Mouse (Mus musculus) adrenal gland, adult 8-10 months (tissue): ENCODE data around the gene Napsa. TPM values are rescaled to one million over a fixed set of nuclear protein-coding genes. Genes with fewer than 3 reads are reported as not detected.

Experiments
- DNase-seq: peaks from one replicate; pipeline ENCODE4 v3.0.0; 2022
- microRNA-seq, 2 experiments: library from miRNA; unstranded; fragments of <30 nt; microRNA quantifications; one replicate each; pipeline ENCODE4 v1.2.0; 2022
- total RNA-seq, 4 experiments: library from RNA; stranded (reverse); gene quantifications; 2 replicates each; pipeline ENCODE4 v1.2.4; 2022

The Napsa gene
- total RNA-seq, 4 experiments from 2014 or later: 1.00 to 2.0 (median 1.5) TPM

- DNase-seq: no peak
Observed at GRCm38 (mm10) chr7:44628402-44629034, 56.3 kb downstream of the Napsa start.

DNA sequence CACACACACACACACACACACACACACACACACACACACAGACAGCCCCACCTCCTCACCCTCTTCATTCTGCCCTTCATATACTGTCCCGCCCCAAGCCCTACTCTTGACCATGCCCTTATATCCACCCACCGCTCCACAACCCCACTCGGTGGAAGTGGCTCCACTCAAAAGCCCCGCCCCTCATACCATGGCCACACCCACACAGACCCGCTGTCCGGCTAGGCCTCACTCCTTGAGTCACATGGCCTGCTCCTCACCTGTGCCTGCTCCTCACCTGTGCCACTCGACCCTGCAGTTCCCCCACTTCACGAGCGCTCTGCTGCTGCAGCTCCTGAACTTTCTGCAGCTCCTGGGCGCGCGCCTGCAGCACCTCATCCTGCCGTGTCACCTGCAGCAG is 58.3 kb downstream of the Napsa start:
- no peak for DNase-seq

DNA sequence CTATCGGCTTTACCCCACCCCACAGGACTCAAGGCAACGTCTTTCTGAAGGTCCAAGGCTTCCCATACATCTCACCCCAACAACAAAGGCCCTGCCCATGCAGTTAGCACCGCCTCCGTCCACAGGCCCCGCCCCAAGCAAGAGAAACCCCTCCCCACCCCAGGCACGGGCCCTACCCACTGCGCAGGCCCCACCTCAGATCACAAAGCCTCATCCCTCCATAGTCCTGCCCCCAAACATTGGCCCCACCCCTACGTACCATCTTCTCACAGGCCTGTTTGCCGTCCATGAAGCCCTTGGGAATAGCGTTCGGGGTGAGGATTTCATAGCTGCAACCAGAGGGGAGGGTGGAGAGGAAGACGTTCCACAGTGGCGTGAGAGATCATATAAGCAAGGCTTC is 60.5 kb downstream of the Napsa start:
- DNase-seq: no peak

- DNase-seq: no peak
Observed at GRCm38 (mm10) chr7:44633407-44633806, 61.2 kb downstream of the Napsa start.

Small RNAs within 50 kb of the gene (microRNA-seq; reads per million reads assigned to microRNA genes)
- 0 to 0.18 reads per million in 2 experiments for gene Mir7053

Other genes starting within 250 kb of the Napsa start
- gene Syt3, start 188.3 kb upstream of the Napsa start, total RNA-seq: 10 to 100 TPM in 1 of 4 experiments, 1 to 10 TPM in 3; 4.9 to 11.1 (median 7.6) TPM
- 1 to 10 TPM in 3 of 4 experiments, under 1 TPM in 1; 0.73 to 2.2 (median 1.4) TPM for gene 1700008O03Rik, start 186.6 kb upstream of the Napsa start, total RNA-seq
- gene Lrrc4b, start 143.4 kb upstream of the Napsa start, total RNA-seq: 10 to 100 TPM in 2 of 4 experiments, 1 to 10 TPM in 2; 6.4 to 15.4 (median 9.8) TPM
- gene Aspdh, start 107.0 kb upstream of the Napsa start, total RNA-seq: 1 to 10 TPM in 3 of 4 experiments, under 1 TPM in 1; 0.73 to 2.0 (median 1.4) TPM
- gene Josd2, start 104.4 kb upstream of the Napsa start, total RNA-seq: 10 to 100 TPM; 43.7 to 56.5 (median 46.9) TPM
- gene Emc10, start 75.9 kb upstream of the Napsa start, total RNA-seq: 100 to 1,000 TPM in 3 of 4 experiments, 10 to 100 TPM in 1; 99.0 to 119 (median 110) TPM
- gene Fam71e1, start 75.8 kb upstream of the Napsa start, total RNA-seq: 10 to 100 TPM in 3 of 4 experiments, 1 to 10 TPM in 1; 10.0 to 15.5 (median 13.0) TPM
- gene Mybpc2, start 47.7 kb upstream of the Napsa start, total RNA-seq: under 1 TPM in 2 of 4 experiments, not detected in 2; 0.07 to 0.08 TPM
- under 1 TPM; 0.32 to 0.77 (median 0.43) TPM for gene Spib, start 40.3 kb upstream of the Napsa start, total RNA-seq
- 10 to 100 TPM; 10.9 to 18.6 (median 15.9) TPM for gene Pold1, start 23.5 kb upstream of the Napsa start, total RNA-seq
- 100 to 1,000 TPM in 3 of 4 experiments, 10 to 100 TPM in 1; 94.3 to 153 (median 129) TPM for gene Nr1h2, start 18.4 kb upstream of the Napsa start, total RNA-seq
- 10 to 100 TPM in 1 of 4 experiments, 1 to 10 TPM in 3; 4.7 to 11.1 (median 7.8) TPM for gene Kcnc3, start 18.3 kb downstream of the Napsa start, total RNA-seq
- gene Myh14, start 98.5 kb downstream of the Napsa start, total RNA-seq: 10 to 100 TPM in 1 of 4 experiments, 1 to 10 TPM in 3; 7.3 to 16.5 (median 8.4) TPM
- gene Izumo2, start 136.4 kb downstream of the Napsa start, total RNA-seq: not detected
- 10 to 100 TPM; 46.5 to 73.4 (median 54.8) TPM for gene Vrk3, start 176.0 kb downstream of the Napsa start, total RNA-seq
- gene Zfp473, start 178.7 kb downstream of the Napsa start, total RNA-seq: 1 to 10 TPM in 1 of 4 experiments, under 1 TPM in 3; 0.35 to 1.1 (median 0.41) TPM
- 10 to 100 TPM; 33.8 to 42.8 (median 37.8) TPM for gene Nup62, start 243.7 kb downstream of the Napsa start, total RNA-seq
- 1 to 10 TPM; 1.7 to 3.7 (median 2.5) TPM for gene Il4i1, start 244.0 kb downstream of the Napsa start, total RNA-seq
- 100 to 1,000 TPM in 1 of 4 experiments, 10 to 100 TPM in 3; 76.2 to 108 (median 82.7) TPM for gene Atf5, start 244.3 kb downstream of the Napsa start, total RNA-seq